Mouse (Mus musculus) large intestine, adult 2 months (tissue): ENCODE measurements at regions not wholly inside any gene's neighbourhood (a gene's known extent, or its start where the extent isn't known, plus 50 kb on each side); places are given as distances from the start of the nearest gene placed in this dataset.

Experiments used
- DNase-seq: peaks from one replicate; pipeline ENCODE4 v3.0.0-alpha.2; 2012; ENCODE audit warnings: low read depth, low spot score
- WGBS: fragments of 180-500 bp; shearing (Covaris S2); methylation state at CpG from one replicate; pipeline ENCODE4 v1.1.7; 2018; 5-methylcytosine and 5-hydroxymethylcytosine counted together

DNA sequence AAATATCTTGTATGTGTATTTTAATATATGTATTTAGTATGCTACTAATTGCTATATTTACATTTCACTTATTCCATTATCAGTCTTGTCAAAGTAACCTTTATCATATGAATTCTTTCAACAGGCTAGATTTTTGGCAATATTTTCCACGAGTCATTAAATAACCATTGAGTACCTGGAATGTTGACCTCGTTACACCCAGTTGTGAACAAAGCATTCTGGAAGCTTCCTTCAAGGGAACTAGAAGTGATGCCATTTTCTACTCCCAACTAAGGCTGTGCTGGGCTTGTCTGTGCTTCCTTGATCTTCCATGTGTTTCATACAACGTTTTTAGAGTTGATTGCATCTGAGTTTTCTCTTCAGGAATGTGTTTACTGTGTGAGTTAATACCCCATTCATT is 410.6 kb downstream of the Ppargc1a start:
- DNase-seq: no peak
- WGBS: 43% methylated on average over 3 of the region's 3 CpGs

DNA sequence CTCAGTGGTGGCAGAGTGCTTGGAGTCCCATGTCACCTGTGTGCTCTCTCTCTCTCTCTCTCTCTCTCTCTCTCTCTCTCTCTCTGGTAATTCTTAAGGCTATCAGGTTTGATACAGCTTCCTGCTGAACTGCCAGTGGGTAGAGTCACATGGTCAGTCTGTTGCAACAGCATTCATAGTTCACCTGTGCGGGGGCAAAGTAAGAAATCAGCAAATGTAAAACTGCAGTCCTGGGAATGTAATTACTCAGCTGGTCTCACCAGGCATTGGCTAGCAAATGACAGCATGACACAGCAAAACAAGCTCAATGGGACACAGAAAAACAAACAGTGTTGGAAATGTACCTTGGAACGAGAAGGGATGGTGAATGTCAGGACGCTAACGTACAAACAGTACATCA is 422.7 kb downstream of the Ppargc1a start:
- WGBS: 30% methylated on average over 4 of the region's 4 CpGs
- DNase-seq: no peak

DNA sequence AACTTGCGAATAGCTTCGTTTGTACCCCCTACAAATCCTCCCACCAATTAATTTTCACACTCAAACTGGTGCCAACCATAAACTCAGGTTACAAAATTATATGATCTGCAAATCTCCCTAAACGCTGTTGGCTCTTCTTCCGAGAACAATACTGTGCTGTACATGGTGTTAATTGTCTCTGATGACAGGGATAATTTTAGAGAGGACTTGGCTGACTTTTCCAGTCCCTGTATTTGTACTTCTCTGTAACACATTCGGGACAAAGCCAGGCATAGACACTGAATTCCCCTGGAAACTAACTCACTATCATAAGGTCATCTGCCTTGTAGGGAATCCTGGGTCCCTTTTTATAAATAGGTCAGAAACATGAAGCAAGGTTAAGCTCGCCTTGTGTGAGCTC is 442.4 kb downstream of the Ppargc1a start:
- WGBS: 61% methylated on average over 6 of the region's 6 CpGs
- DNase-seq: no peak

DNA sequence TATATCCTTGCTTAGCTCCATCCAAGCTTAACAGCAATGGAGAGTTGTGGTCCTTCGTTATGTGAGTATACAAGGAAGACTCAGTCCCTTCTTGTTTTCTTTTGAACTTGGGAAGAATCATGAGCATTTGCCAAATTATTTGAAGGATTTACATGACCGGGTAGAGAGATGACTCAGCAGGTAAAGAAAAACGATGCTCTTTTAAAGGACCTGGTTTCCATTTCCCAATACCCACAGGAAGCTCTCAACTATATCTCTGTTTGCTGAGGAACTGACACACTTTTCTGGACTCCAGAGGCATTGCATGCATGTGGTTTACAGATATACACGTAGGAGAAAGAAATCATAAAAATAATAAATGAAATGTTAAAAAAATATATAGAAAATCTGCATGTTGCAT is 457.5 kb downstream of the Ppargc1a start:
- 77% methylated on average over 4 of the region's 4 CpGs for WGBS

DNA sequence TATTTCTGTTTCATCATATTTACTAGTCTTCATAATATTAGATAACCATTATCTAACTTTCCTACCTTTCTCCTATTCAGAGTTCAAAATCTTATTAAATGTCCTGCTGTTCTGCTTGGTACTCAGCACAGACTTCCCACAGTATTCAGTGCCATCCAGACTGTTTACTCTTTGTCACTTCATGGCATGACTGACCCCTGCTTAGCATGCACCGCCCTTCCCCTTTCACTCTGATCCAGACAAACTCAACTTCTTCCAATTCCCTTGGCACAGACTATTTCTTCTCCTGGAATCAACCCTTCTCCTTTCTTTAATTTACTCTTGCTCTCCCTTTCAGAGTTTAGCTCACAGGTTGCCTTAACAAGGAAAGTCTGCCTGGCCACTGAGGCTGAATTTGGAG is 458.8 kb downstream of the Ppargc1a start:
- DNase-seq: no peak
- 74% methylated on average over 1 of the region's 1 CpGs for WGBS

More for the DNA sequence above, 457.5 kb downstream of the Ppargc1a start:
- DNase-seq: no peak

DNA sequence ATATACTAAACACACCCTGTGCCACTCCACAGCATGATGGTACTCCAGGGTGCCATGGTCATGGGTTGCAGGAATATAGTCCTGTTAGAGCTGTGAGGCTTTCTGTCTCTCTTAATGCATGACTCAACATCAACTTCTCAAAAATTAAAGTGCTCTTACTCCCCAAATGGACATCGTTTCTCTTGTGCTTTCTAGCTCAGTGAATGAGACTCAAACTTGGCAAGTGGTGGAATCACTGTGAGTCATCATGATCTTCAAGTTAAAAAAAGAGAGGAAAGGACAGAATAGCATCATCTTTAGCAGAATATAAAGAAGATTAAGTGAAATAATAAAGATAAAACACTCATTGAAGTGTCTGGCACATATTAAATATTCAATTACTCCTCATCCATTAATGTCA is 459.3 kb downstream of the Ppargc1a start:
- no peak for DNase-seq
- 75% methylated on average over 1 of the region's 1 CpGs for WGBS

DNA sequence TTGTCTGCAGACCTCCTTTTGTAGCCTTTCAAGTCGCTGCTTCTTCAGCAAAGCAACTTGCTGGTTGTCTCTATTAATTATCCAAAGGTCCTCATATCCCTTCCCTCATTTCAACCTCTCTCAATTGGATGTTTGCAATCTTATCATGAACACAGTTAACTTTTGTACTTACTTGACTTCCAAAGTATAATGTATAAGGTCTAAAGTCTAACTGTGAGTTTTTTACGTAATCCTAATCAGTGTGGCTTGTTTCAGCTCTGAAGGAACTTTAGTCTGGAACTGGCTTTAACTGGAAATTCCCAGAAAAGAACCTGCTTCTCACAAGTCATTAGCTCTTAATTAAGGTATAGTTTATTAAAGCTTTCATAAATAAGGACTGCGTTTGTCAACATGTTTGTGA is 467.6 kb downstream of the Ppargc1a start:
- DNase-seq: no peak
- WGBS: 75% methylated on average over 3 of the region's 3 CpGs

DNA sequence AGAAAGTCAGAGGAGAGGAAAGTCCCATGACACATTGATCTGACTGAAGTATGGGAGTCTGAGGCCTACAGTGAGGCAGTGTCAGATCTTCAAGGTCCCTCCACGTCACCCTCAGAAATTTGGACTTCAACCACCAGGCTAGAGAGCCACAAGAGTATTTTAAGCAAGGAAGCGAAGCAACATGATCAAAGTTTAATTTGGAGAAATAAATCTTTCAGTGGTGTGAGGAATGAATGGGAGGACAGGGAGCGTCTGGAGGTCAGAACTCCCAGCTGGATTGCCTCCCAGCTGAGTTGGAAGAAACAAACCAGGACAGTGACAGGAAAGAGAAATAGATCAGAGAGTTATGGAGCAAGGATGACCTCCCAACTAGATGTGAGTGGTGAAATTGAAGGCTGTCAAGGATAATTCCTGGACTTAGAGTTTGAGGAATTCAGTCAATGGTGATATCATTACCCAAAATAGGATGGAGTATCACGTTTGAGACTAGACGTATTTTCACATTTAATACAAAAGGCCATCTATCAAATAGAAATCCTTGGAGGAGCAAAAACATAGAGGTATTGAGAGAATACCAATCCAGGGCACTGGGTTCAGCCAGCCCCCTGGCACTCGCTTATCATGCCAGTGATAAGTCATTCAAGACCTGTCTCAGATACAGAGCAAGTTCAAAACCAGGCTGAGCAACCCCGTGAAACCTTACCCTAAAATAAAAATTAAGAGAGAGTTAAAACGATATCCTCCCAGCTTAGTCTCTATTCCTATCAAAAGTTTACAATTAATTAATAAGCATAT is 494.7 kb downstream of the Ppargc1a start:
- 75% methylated on average over 8 of the region's 8 CpGs for whole genome bisulfite sequencing
- no peak for DNase-seq

DNA sequence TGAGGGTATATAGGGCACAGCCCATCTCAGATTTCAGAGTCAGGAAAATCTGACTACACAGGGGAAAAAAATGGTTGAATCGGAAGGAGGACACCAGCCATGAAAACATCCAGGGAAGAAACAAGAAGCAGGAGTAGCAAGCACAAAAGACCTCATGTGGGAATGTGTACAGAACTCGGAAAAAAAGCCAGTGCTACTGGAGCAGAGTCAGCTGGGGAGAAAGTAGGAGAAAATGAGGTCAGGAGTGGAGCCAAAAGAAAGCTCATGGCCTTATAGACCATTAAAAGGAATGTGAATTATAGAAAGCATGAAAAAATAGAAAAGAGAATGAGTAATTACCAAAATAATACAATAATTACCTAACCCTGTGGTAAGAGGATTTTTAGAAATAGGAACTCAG is 495.4 kb downstream of the Ppargc1a start:
- DNase-seq: no peak
- 75% methylated on average over 2 of the region's 2 CpGs for WGBS

DNA sequence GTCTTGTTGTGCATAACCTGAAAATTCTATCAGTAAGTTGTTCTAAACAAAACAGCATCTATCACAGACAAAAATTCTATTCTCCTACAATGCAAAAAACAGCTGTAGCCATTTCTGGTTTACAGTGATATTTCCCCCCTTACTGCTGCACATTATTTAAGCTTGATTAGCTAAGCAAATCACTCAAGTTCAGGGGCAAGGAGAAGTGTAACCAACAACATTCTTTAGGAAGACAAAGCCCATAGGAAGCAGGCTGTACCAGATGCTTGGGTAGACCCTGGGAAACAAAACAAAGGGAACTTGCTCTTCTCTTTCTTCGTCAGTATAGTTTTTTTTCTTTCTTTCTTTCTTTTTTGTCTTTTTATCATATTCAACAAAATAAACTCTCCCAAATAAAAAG is 497.9 kb downstream of the Ppargc1a start:
- no peak for DNase-seq
- 71% methylated on average over 1 of the region's 1 CpGs for WGBS

DNA sequence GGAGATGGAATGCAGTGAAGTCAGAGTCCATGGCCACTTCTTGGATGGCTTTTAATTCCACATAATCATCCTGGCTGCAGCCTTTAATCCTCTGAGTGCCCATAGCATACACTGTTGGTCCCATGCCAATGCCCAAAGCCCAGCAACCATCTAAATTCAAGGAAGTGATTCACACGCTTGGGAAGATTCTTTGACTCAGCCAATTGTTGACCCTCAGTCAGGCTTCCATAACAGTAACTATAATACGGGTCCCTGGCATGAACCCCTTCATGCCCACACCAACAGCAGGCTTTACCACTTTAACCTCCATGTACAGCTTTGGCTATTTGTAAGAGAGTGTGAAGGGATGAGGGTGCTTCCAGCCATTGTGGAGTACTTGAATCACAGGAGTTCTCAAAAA is 521.7 kb downstream of the Ppargc1a start:
- no peak for DNase-seq
- WGBS: 68% methylated on average over 2 of the region's 2 CpGs

DNA sequence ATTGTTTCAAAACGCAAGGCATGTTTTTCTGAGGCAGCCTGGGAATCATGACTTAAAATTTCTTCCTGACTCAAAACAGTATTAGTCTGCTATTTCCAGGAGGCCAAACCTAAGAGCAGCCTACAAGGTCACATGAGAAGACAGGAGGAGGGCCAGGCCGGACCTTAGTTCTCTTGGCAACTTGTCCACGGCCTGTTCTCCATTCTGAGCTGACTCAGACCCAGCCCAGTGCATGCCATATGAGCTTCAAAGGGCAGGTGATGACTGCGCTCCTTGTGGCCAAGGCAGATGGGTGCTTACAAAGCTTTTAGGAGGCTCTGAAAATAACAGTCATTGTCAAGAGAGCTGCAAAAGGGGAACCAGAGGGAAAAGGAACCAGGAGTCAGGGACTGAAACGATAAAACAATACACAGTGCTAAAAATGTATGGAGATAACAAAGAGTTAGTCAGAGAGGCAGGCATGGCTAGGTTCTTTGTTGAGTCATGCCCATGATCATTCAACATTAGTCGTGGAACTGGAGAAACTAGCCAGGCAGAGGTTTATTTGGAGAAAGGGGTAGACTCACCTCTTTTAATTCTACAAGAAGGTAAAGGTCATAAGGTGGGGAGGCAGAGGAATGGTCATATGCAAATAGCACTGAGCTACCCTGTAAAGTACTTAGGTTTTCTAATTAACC is 525.8 kb downstream of the Ppargc1a start:
- no peak for DNase-seq
- 70% methylated on average over 6 of the region's 6 CpGs for WGBS

DNA sequence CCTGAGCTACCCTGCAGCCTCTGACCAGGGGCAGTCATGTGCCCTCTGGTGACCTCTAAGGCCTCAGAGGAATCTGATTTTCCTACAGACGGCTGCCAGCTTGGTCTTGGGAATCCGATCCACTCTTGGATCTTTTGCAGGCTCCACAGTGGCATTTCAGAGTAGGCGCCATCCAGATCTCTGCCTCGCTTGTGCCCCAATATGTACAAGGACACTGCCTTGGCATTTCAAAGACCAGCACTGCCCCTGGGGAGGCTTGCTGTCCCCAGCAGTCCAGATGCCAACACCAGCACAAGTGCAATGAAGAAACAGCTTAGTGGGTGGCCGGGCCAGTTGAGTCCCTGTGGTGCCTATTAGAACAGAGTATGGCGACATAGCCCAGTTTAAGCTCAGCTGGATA is 526.6 kb downstream of the Ppargc1a start:
- 93% methylated on average over 6 of the region's 6 CpGs for WGBS
- DNase-seq: no peak

DNA sequence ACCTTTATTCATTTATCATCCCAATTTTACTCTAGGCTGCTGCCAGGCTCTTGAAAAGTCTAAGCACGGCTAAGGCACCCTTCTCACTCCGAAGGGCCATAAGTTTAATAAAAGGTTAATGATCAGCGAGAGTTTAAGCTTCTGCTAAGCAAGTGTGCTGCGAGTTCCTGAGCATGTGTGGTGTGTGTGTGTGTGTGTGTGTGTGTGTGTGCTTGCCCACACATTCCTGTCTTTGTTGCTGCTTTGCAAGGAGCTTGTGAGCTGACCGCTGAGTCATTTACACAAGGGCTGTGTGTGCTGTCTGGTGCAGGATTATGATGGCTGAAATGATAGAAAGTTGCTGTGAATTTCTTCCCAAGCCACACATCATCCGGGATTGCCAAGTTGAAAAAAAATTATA is 527.1 kb downstream of the Ppargc1a start:
- no peak for DNase-seq
- 80% methylated on average over 6 of the region's 6 CpGs for WGBS

DNA sequence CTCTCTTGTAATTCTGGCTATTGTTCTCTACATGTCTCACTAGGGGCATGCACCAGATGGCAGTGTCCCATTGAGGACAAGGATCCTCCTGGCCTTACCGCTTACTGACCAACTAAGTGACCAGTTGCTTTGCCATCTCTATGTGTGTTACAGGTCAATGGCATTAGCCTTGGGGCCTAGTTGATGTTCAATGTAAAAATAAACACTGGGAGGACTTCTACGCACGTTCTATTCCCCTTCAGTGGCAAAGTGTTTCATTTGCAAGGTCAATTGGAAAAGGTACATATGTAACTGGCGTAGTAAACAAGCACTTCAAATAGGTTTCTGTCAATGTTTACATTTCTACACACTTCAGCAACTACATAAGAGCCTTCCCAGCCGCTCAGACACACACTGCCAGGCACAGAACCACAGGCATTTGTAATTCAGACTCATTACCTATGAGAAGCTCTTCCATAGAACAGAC is 527.8 kb downstream of the Ppargc1a start:
- WGBS: 79% methylated on average over 5 of the region's 5 CpGs
- DNase-seq: no peak

DNA sequence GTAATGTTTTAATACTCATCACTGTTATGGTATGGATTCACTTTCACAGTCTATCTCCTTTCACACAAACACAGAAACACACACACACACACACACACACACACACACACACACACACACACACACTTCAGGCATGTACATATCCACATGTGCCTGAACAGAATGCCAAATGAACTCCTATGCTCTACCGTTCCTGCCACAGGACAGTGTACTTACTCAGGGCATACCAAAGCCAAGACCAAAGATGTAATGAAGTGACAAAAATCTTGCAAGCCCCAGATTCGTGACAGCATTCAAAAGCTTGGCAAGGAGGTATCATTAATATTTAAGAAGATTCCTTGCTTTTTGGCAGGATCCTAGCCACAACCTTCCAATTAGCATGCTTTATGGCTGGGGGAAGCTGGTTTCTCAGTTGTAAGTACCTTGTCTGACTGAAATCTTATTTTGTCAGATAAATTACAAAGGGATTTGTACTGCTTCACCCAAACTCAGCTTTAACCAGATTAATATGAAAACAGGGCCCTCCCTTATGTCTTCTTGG is 531.0 kb downstream of the Ppargc1a start:
- 77% methylated on average over 2 of the region's 2 CpGs for WGBS
- no peak for DNase-seq

DNA sequence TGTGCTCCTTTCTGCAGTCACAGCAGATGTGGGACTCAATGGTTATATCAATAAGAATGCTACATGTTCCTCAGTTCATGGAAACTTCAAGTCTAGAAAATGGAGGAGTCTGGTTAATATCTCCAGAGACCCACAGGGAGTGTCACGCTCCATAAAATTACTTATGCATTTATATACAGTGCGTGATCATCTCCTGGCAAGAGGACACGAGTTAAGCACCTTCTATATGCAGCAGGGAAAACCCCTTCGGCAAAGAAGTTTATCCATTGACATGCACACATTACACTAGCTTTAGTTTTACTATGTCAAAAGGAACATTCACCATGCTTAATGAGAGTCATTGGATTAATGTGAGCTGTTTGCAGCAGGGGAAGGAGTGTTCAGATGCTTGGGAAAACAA is 538.6 kb downstream of the Ppargc1a start:
- no peak for DNase-seq
- WGBS: 67% methylated on average over 4 of the region's 4 CpGs

DNA sequence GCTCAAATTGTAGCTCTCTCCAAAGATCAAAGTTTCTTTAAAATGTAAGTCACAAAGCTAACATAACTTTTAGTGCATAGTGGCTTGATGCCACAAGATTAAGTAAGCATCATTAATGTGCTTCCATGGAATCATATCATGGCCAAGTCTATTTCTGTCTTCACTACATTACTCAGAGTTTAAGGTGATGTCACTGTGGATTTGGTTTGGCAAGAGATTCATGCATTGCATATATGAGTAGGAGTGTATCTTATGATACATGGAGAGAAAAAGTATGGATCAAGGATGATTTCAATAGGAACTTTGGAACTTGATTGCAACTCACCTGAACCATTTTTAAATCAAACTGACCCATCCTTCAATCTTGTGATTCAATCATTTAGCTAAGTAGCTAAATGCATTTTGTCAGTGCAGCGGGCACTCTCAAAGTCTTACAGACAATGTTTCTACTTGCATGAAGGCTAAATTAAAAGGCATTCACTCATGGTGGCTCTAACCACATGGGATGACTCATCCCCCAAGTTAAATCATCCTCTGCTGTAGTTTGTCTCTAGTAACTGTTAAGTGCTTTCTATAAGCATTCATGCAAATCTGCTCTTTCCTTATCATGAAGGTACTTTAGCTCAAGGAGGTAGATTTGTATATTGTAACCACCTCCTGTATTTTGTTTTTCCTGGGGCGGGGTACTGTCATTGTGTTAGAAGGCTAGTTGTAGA is 576.5 kb downstream of the Ppargc1a start:
- WGBS: 82% methylated on average over 2 of the region's 2 CpGs
- no peak for DNase-seq
